Mouse (Mus musculus) forebrain, embryonic 10.5 days (tissue): ENCODE data around the gene Mrtfb. TPM values are rescaled to one million over a fixed set of nuclear protein-coding genes. Genes with fewer than 3 reads are reported as not detected.

Experiments used
- DNase-seq: peaks from one replicate; pipeline ENCODE4 v3.0.0-alpha.2; 2017; ENCODE audit warnings: low spot score; ENCODE audit errors: extremely low spot score
- H3K27ac ChIP-seq: fragments of 300-500 bp; sonication (generic); 2 replicates; pipeline ENCODE4 v1.5.1; 2016; ENCODE audit warnings: mild to moderate bottlenecking
- H3K27me3 ChIP-seq: fragments of 300-500 bp; sonication (generic); 2 replicates; pipeline ENCODE4 v1.6.1; 2016; ENCODE audit warnings: mild to moderate bottlenecking; ENCODE audit not compliant: poor library complexity, severe bottlenecking
- H3K36me3 ChIP-seq: fragments of 300-500 bp; sonication (generic); replicated peaks from 2 replicates; pipeline ENCODE4 v1.6.1; 2016; ENCODE audit warnings: mild to moderate bottlenecking, moderate library complexity
- H3K4me1 ChIP-seq: fragments of 300-500 bp; sonication (generic); 2 replicates; pipeline ENCODE4 v1.6.1; 2016
- H3K4me3 ChIP-seq: fragments of 300-500 bp; sonication (generic); 2 replicates; pipeline ENCODE4 v1.5.1; 2016; ENCODE audit warnings: mild to moderate bottlenecking, moderate library complexity
- H3K9me3 ChIP-seq: fragments of 300-500 bp; sonication (generic); 2 replicates; pipeline ENCODE4 v1.6.1; 2016; ENCODE audit warnings: mild to moderate bottlenecking, moderate library complexity
- WGBS: fragments of 180-500 bp; shearing (Covaris S2); methylation state at CpG from one replicate; pipeline ENCODE4 v1.1.7; 2016; 5-methylcytosine and 5-hydroxymethylcytosine counted together
- polyA plus RNA-seq: library from polyadenylated mRNA; unstranded; fragments of >200 nt; fragmentation: Nextera tagmentation; extraction: Ambion mirVana; gene quantifications from 2 replicates; pipeline ENCODE4 v1.2.1, GENCODE M21; 2016

The Mrtfb gene
- polyA plus RNA-seq, 1 experiment from 2014 or later: 19.1 TPM

- Histone ChIP-seq H3K4me1 (no peaks in the 10 kb centered on the region), H3K9me3 (no peaks in the 10 kb centered on the region), H3K36me3 (peaks cover 61% of the 10 kb centered on the region), H3K27me3 (no peaks in the 10 kb centered on the region), H3K27ac (no peak overlapping the region), H3K4me3 (no peak overlapping the region)
- no peak for DNase-seq
- 92% methylated on average over 4 of the region's 4 CpGs for whole genome bisulfite sequencing
Measured at GRCm38 (mm10) chr16:13387306-13387705, 131.0 kb downstream of the Mrtfb start.

DNA sequence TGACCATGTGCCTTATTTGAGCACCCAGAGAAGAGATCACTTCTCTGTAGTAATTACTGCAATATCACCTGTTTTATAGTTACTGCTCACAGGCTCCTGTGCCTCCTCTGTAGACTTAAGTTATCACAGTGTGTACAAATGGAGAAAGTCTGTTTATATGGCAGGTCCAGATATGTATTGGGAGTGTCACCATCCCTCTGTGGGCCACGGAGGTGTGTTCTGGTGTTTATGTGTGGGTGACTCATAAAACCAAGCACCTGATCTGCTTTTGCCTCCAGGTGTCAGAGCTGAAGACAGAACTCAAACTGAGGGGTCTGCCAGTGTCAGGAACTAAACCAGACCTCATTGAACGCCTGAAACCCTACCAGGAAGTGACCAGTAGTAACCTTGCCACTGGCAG, 144.1 kb downstream of the Mrtfb start:
- peaks cover 92% of the 10 kb centered on the region for H3K36me3 ChIP-seq
- no peak for DNase-seq
- 82% methylated on average over 2 of the region's 2 CpGs for WGBS

DNA sequence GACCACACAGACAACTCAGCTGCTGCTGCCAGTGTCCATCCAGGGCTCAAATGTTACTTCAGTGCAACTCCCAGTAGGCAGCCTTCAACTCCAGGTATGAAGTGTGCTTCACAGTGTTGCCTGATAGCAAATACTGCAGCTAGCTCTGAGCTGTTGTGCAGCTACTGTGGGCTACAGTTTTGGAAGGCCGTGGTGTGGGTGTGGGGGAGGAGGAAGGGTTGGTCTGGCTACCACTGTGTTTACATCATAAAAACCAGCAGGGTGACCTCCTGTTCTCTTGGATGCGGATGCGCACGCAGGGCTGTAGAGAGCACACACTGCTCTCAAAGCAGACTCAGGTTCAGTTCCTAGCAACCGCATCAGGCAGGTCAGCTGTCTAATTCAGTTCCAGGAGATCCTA, 145.3 kb downstream of the Mrtfb start:
- Histone ChIP-seq H3K27ac (no peak overlapping the region), H3K4me3 (no peak overlapping the region), H3K27me3 (no peaks in the 10 kb centered on the region), H3K36me3 (peaks cover 93% of the 10 kb centered on the region), H3K9me3 (no peaks in the 10 kb centered on the region), H3K4me1 (no peaks in the 10 kb centered on the region)
- WGBS: 89% methylated on average over 5 of the region's 5 CpGs
- no peak for DNase-seq

More for the DNA sequence above, 144.1 kb downstream of the Mrtfb start:
- H3K27ac ChIP-seq: no peak overlapping the region
- H3K4me1 ChIP-seq: no peaks in the 10 kb centered on the region
- no peaks in the 10 kb centered on the region for H3K9me3 ChIP-seq
- H3K27me3 ChIP-seq: no peaks in the 10 kb centered on the region
- H3K4me3 ChIP-seq: no peak overlapping the region

GRCm38 (mm10) chr16:13404656-13405055, 148.4 kb downstream of the Mrtfb start:
- no peak for DNase-seq
- WGBS: 90% methylated on average over 6 of the region's 6 CpGs
- Histone ChIP-seq H3K27ac (no peak overlapping the region), H3K4me3 (no peak overlapping the region), H3K27me3 (no peaks in the 10 kb centered on the region), H3K9me3 (no peaks in the 10 kb centered on the region), H3K4me1 (no peaks in the 10 kb centered on the region), H3K36me3 (peaks cover 88% of the 10 kb centered on the region)

- DNase-seq: no peak
- Histone ChIP-seq H3K4me3 (no peak overlapping the region), H3K9me3 (no peaks in the 10 kb centered on the region), H3K4me1 (no peaks in the 10 kb centered on the region), H3K36me3 (peaks cover 88% of the 10 kb centered on the region), H3K27me3 (no peaks in the 10 kb centered on the region), H3K27ac (no peak overlapping the region)
- 91% methylated on average over 2 of the region's 2 CpGs for WGBS
Measured at GRCm38 (mm10) chr16:13405403-13405802, 149.1 kb downstream of the Mrtfb start.

- H3K9me3 ChIP-seq: peaks cover 11% of the 10 kb centered on the region; the same call in 1 of the 2 replicates
- WGBS: 81% methylated on average over 4 of the region's 4 CpGs
- no peaks in the 10 kb centered on the region for H3K4me1 ChIP-seq
- H3K27me3 ChIP-seq: no peaks in the 10 kb centered on the region
- peaks cover 85% of the 10 kb centered on the region for H3K36me3 ChIP-seq
- DNase-seq: no peak
- no peak overlapping the region for H3K27ac ChIP-seq
- no peak overlapping the region for H3K4me3 ChIP-seq
Measured at GRCm38 (mm10) chr16:13409530-13410163, 153.4 kb downstream of the Mrtfb start.

DNA sequence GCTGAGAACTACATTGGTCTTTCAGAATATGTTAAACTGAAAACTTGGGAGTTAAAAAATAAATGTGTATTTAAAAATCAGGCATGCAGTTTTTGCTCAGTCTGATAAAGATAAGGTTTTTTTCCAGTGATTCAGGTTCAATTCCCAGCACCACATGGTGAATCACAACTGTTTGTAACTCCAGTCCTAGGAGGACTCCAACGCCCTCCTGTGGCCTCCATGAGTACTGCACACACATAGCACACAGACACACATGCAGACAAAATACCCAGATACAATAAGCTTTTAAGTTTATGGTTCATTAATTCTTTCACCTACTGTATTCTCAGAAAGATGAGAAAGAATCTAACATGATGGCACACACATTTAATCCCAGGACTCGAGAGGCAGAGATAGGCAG, 154.5 kb downstream of the Mrtfb start:
- WGBS: 87% methylated on average over 2 of the region's 2 CpGs
- Histone ChIP-seq H3K27ac (no peak overlapping the region), H3K36me3 (peaks cover 79% of the 10 kb centered on the region), H3K4me3 (no peak overlapping the region), H3K4me1 (no peaks in the 10 kb centered on the region), H3K9me3 (peaks cover 11% of the 10 kb centered on the region; the same call in 1 of the 2 replicates), H3K27me3 (no peaks in the 10 kb centered on the region)
- DNase-seq: no peak

DNA sequence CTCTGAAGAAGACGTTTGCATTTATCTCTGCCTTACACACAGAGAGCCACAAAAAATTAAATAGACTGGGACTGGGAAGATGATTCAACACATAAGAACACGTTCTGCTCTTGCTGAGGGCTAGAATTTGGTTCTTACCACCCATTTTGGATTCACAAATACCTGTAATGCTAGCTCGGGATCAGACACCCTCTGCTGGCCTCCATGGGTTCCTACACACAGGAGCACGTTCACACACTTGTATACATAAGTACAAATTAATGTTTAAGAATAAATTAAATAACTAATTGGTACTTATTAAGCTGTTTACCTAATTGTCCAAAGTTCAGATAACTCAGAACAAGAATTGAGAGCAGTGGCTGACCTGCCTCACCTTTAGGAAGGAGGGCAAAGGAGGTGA, 155.2 kb downstream of the Mrtfb start:
- no peaks in the 10 kb centered on the region for H3K27me3 ChIP-seq
- no peak overlapping the region for H3K4me3 ChIP-seq
- no peak overlapping the region for H3K27ac ChIP-seq
- no peaks in the 10 kb centered on the region for H3K4me1 ChIP-seq
- peaks cover 11% of the 10 kb centered on the region; the same call in 1 of the 2 replicates for H3K9me3 ChIP-seq
- no peak for DNase-seq
- peaks cover 72% of the 10 kb centered on the region for H3K36me3 ChIP-seq
- WGBS: 94% methylated on average over 4 of the region's 4 CpGs

DNA sequence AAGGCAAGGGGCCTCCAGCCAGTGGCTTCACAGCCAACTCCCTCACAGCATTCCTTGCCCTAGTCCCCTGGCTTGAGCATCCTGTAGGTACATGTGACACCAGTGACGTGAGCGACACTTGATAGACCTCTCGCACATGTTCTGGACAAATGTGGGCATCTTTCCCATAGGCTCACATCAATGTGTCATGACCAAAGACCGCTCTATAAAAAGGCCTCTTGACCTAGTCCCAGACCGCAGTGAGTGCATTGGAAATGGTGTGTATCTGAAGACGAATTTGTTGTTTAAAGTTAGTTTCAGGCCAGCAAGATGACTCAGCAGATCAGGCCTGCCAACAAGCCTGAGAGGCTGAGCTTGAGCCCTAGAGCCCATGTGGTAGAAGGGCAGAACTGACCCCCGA, 158.3 kb downstream of the Mrtfb start:
- Histone ChIP-seq H3K36me3 (peaks cover 51% of the 10 kb centered on the region), H3K4me3 (no peak overlapping the region), H3K4me1 (no peaks in the 10 kb centered on the region), H3K27ac (no peak overlapping the region), H3K27me3 (no peaks in the 10 kb centered on the region), H3K9me3 (peaks cover 11% of the 10 kb centered on the region; the same call in 1 of the 2 replicates)
- 93% methylated on average over 7 of the region's 7 CpGs for WGBS
- DNase-seq: no peak

GRCm38 (mm10) chr16:13414972-13415371, 158.7 kb downstream of the Mrtfb start:
- Histone ChIP-seq H3K4me3 (no peak overlapping the region), H3K4me1 (no peaks in the 10 kb centered on the region), H3K27ac (no peak overlapping the region), H3K27me3 (no peaks in the 10 kb centered on the region), H3K9me3 (peaks cover 11% of the 10 kb centered on the region; the same call in 1 of the 2 replicates), H3K36me3 (peaks cover 47% of the 10 kb centered on the region)
- 91% methylated on average over 4 of the region's 4 CpGs for WGBS
- DNase-seq: no peak

DNA sequence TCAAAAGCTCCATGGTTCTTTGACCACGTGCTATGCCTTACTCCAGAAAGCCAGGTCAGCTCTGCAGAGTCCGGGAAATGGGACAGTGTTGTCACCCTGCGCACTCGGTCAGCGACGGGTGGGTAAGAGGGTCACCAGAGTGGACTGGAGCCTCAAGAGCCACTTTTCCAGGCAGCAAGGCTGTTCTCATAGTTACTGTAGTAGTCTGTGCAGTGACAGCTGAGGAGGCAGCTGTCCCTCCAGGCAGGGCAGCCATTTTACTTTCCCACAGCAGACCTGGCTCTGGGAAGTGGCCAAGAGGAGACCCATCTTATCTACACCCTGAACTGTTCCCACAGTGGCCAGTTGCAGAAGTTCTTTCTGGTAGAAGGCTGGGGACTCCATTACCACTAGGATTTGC, 159.2 kb downstream of the Mrtfb start:
- 96% methylated on average over 6 of the region's 6 CpGs for WGBS
- H3K4me1 ChIP-seq: no peaks in the 10 kb centered on the region
- DNase-seq: no peak
- H3K4me3 ChIP-seq: no peak overlapping the region
- peaks cover 42% of the 10 kb centered on the region for H3K36me3 ChIP-seq
- no peak overlapping the region for H3K27ac ChIP-seq
- peaks cover 10% of the 10 kb centered on the region; the same call in 1 of the 2 replicates for H3K9me3 ChIP-seq
- H3K27me3 ChIP-seq: no peaks in the 10 kb centered on the region

DNA sequence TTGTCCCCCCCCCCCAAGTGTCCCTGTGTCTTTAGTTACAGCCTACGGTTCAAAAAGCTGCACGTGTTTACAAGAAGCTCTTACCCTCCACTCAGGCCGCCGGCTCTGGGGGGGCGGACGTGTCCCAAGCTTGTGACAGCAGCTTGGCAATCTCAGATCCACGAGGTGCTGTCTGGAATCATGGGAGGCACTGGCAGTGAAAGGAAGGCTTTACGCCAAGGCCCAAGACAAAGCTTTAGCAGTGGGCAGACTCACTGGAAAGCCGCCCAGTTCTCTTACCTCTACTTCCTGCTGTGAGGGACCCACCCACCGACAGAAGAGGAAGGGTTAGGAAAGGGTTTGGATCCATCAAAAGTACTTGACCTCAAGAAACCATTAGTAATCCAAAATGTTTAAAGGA, 160.2 kb downstream of the Mrtfb start:
- Histone ChIP-seq H3K27me3 (no peaks in the 10 kb centered on the region), H3K27ac (no peak overlapping the region), H3K4me1 (no peaks in the 10 kb centered on the region), H3K9me3 (peaks cover under 1% of the 10 kb centered on the region; the same call in 1 of the 2 replicates), H3K4me3 (no peak overlapping the region), H3K36me3 (peaks cover 32% of the 10 kb centered on the region)
- DNase-seq: no peak
- WGBS: 87% methylated on average over 10 of the region's 10 CpGs

- no peak for DNase-seq
- peaks cover 18% of the 10 kb centered on the region for H3K36me3 ChIP-seq
- no peaks in the 10 kb centered on the region for H3K27me3 ChIP-seq
- H3K9me3 ChIP-seq: no peaks in the 10 kb centered on the region
- H3K4me3 ChIP-seq: no peak overlapping the region
- H3K4me1 ChIP-seq: no peaks in the 10 kb centered on the region
- no peak overlapping the region for H3K27ac ChIP-seq
- 86% methylated on average over 5 of the region's 5 CpGs for WGBS
Measured at GRCm38 (mm10) chr16:13417904-13418303, 161.6 kb downstream of the Mrtfb start.
